Mouse (Mus musculus): ENCODE measurements at regions not wholly inside any gene's neighbourhood (a gene's known extent, or its start where the extent isn't known, plus 50 kb on each side); places are given as distances from the start of the nearest gene placed in this dataset.
A peak's percentile ranks its signal among the peaks of the same experiment; 100 is the strongest.

DNA sequence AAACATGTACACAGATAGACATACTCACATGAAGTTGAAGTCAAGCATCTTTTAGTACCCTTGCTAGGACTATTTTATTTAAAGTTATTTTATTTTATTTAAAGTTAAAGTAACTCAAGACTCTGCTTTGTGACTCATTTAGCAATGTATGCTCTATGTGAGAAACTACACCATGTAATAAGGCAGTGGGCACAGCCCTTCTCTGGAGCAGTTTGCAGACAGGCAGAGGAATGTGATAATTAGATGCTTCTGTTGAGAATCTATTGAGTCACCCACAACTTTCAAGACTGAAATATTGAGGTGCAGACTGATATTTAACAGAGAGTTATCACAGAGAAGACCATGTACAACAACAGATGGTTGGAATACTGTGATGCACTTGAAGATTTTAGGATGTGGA lies 825.2 kb upstream of the Cntn5 start:
- DNase-seq: no peak

DNA sequence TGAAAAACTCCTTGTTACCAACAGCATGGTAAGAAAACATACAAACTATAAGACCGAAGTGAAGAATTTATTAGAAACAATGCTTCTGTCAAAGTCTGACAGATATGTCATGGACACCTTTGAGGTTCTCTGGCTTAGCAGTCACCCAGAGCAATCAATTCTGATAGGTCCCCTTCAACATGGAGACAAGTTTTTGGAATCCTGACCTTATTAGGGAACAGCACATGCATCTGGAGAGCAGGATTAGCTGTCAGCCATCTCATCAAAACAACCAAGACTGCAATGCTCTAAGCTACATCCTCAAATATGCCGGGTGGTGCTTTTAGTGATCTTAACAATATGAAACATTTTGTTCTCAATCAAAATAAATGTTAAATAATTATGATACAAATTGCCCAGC lies 817.2 kb upstream of the Cntn5 start:
- DNase-seq: no peak

DNA sequence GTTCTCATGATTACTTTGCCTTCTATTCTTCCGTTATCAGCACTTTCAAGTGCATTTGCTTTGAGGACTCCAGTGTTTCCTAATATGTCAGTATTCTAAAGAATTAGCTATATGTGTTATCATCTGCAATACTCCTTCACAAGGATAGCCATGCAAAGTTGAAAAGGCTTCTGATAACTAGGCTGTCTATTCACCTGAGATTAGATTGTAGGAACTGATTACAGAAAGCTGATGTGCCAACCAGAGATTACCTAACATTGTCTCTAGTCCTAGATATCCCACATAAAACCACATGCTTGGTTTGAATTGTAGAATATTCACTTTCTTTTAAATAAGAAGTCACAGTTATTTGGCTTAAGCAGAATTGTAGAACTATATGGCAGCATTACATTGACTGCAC lies 800.1 kb upstream of the Cntn5 start:
- no peak for DNase-seq

DNA sequence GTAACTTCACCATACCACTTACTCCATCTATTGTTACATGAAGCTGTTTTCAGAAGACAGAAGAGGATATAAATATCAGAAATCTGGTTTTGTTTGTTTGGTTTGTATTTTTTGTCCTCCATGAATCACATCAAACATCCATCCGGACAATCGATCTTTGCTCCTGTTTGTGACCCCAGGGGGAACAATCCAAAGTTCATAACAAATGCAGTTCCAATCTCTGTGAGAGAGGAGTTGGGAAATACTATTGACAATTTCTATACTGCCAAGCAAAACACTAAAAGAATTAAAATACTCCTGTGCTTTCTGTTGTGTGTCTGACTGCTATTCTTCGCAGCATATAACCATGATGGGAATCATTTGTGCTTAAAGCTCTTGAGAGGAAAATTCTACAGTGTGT lies 798.6 kb upstream of the Cntn5 start:
- DNase-seq: no peak

DNA sequence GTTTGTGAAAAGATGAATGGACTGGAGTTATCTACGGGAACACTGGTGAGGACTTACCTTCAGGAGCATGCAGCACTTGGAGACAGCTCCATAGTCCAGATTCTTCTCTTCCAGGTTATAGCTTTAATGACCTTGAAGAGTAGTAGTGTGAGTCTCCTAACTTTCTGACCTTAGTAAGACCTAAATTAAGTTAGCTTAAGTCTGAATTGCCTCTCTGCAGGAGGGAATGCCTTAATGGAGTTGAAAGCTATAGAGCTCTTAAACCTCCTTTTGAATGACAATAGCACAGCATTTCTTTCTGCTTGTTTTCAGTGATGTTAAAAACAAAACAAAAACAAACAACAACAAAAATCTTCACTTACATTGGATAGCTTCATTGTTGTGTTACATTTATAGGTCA lies 788.9 kb upstream of the Cntn5 start:
- no peak for DNase-seq

DNA sequence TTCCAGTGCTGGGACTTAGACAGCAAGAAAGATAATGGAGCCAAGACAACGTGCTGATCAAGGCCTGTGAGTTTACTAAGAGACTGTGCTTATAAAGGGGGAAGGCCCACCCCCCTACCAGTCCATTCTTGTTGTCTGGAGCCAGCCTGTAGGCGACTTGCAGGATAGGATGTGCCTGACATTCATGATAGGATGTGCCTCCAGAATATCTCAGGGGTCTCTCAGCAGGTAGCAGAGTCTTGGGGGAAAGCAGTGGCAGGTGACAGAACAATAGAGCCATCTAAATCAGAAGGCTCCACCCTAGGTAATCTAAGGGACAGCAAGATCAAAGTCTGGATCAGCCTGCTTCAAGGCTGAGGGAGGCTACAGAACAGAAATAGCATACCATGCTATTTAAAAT lies 782.5 kb upstream of the Cntn5 start:
- DNase-seq: no peak

DNA sequence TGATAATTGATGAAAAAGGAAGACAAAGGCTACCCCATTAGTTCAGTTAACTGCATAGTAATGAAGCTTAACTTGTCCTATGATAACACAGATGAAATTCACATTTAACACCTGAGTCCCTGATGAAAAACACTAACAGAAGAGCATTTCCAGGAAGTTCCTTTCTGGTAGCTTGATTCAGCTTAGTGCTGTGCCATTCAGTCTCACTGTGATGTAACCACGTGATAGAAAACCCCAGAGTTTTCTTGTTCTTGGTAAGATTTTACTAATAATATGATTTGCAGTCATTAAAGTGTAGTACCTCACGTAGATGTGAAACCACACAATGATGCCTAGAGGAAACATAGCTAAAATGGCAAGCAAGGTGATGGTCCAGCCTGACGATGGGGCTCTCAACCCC lies 767.4 kb upstream of the Cntn5 start:
- DNase-seq: no peak

DNA sequence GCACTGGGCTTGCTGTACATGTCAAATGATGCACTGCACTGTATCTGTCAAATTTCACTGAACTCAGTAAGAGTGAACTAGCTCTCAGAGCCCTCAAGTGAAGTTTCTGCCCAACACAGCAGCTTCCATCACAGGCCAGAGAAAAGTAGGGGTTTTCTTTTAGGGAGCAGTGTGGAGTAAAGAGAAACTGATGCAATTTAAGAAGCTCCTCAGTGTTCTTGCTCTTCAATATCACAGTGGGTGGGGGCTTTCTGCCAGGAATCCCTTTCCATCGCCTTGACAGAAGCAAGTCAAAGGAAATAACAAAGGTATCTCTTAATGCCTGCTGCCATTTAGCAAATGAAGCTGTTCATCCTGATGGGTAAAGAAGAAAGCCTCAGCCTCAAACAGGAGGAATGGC lies 766.7 kb upstream of the Cntn5 start:
- DNase-seq: peak in 1 of 2 experiments; percentile 1

DNA sequence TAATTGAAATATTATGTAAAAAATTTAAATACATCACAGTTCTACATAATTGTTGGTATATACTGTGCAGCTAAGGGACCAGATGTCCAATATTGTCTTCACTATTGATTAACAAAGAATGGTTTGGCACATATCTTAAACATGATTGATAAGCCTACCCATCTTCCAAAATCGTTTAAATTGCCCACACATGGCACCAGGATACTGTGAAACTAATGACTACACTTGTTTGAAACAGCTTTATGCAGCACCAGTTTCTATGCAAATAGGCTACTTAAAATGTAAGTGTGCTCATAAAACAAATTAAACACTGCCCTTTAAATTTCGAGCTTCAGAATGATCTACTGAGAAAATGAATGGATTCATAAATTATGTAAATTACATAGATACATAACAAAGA lies 724.9 kb upstream of the Cntn5 start:
- DNase-seq: no peak

DNA sequence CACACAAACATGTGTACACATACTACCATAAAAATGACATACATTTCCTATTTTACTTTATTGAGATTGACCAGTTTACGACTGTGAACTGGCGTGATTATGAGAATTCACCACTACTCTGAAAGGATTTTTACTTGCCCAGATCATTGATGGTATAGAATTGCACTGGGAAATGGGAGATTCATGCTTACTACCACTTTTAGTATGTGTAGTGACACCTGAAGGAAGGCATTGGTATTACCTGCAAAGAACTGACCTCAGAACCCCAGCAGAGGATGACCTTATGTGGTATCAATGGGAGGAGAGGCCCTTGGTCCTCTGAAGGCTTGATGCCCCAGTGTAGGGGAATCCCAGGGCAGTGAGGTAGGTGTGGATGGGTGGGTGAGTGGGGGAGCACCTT lies 699.8 kb upstream of the Cntn5 start:
- no peak for DNase-seq

DNA sequence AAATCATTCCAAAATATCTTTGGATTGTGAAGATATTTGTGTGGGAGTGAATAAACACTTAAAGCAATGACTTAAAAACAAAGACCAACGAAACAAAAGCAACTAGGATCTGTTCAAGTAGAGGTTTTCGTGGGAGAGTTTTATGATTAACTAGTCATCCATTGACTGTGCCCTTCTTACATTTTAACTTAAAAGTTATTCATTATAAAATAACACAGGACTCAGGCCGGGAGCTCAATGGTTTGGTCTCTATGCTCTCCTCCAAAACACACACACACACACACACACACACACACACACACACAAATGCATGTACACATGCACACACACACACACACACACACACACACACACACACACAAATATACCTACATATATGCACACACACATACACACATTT lies 699.3 kb upstream of the Cntn5 start:
- no peak for DNase-seq

DNA sequence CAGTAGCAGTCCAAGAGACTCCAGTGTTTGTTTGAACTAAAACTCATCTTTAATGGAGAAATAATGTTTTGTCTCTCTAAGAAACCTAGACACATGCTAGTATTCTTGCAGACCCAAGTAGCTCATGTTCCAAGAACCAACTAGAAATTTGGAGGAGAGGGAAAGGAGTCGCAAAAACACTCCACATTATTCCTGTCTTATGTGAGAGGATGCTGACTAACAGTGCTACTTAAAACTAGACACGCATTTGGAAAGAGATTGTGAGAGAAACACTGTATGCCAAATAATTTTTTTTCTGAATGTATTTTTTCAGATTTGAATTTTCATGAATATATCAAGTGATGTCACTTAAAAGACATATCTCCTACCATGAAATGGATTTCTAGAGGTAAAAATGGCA lies 698.3 kb upstream of the Cntn5 start:
- DNase-seq: no peak

DNA sequence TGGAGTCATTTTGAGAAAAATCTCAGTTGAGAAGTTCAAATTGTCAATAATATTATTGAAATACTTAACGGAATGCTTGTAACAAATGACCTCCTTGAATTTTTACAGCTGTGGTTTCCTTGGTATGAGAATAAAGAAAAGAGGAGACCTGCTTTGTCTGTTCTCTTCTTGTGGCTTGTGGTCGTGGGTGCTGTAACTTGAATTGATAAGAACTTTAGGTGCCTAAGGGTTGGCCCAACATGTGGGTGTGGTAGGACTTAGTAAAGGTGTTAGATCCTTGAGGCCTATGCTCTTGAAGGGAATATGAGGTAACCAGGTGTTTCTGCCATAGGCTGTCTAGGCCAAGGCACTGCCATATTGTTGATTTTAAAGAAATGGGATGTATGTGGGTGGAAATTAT lies 674.4 kb upstream of the Cntn5 start:
- DNase-seq: no peak

DNA sequence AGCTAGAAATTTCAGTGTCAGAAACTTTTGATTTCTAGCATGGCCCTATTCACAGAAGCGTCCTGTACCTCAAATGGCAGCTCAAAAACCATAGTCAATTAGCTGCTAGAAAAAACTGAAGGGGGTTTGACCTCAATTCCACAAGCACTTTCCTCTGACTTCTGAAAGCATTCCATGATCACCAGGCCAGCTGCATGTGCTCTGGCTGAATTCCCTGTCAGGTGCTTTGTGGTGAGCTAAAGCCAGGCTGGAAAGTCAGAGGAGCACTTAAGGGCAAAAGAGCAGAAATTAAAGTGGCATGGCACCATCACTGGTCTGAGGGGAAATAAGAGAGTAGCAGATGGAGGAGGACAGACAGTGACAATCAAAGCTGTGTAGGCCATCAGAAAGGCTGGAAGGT lies 658.3 kb upstream of the Cntn5 start:
- no peak for DNase-seq

DNA sequence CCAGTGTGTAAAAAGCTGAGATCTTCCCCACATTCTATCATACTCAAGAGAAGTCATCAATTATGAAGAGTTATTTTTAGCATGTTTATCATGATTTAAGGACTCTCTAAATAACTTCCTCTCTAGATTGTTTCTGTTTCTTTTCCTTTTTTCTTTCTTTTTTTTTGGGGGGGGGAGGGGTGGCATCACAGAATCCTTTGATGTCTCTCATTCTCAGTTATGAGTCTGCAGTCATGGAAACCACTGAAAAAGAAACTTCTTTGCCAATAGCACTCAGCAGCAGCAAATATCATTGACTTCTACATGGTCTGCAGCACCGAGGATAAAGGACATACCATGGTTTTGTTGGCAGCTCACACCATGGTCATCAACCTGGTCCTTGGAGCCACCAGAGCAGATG lies 654.8 kb upstream of the Cntn5 start:
- no peak for DNase-seq

DNA sequence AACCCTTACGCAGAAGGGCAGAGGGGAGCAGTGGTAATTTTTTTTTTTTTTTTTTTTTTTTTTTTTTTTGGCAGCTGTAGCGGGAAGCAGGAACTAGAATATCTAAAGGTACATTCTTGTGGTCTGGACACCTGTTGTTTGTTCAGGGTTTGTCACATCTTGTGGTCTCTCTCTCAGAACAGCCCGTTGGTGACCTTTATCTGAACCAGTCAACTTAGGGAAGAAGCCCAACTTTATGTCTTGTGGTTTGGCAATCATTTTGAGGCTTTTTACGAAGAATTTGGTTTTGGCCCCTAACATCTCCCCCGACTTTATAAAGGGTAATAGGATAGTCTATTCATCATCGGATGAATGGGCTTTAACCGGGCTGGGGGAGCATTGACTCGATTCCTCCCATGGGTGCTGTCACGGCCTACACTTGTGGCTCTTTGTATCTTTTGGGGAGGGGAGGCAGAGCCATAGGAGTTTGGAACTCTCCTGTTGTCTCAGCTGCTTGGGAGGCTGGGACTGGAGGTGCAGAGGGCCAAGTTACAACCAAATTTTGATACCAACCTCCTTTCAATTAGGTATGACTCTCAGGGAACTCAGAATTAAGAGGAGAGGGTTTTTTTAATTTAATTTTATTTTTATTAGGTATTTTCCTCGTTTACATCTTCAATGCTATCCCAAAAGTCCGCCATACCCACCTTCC lies 609.4 kb upstream of the Cntn5 start:
- DNase-seq: no peak

All from cerebellum, postnatal 14 days (tissue).